Mouse (Mus musculus): ENCODE results near the gene Prl2c5.
A peak's percentile ranks its signal among the peaks of the same experiment; 100 is the strongest.
"Not testable (repeated sequence)": the region's sequence is repeated elsewhere in the genome, so short reads cannot be mapped to it uniquely, and the experiment has no call there.

The Prl2c5 gene

DNA sequence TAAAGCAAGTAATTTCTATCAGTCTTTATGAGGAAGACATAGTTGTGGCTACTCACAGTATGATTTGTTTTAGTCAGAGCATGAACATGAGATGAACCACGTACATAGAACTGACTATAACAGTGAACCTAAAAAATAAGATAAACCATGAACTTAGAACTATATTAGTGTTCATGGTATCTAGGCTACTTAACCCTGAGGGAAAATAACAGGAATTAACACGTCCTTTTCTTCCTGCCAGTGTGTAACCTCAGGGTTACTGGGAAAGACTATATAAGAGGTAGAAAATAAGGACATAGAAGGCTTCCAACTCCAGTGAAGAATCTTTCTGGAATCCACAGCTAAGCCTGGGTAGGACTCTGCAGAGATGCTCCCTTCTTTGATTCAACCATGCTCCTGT is at the start of gene Prl2c5:
Gene Prl2c5, plus strand, starts transcription at position 301 of the 400 bp plus-strand sequence.
- not testable (repeated sequence) for DNase-seq

- not testable (repeated sequence) for DNase-seq
Measured at GRCm38 (mm10) chr13:13162777-13163485, 19.6 kb upstream of the Prl2c5 start.

- DNase-seq: not testable (repeated sequence)
Measured at GRCm38 (mm10) chr13:13168631-13169030, 13.9 kb upstream of the Prl2c5 start.

DNA sequence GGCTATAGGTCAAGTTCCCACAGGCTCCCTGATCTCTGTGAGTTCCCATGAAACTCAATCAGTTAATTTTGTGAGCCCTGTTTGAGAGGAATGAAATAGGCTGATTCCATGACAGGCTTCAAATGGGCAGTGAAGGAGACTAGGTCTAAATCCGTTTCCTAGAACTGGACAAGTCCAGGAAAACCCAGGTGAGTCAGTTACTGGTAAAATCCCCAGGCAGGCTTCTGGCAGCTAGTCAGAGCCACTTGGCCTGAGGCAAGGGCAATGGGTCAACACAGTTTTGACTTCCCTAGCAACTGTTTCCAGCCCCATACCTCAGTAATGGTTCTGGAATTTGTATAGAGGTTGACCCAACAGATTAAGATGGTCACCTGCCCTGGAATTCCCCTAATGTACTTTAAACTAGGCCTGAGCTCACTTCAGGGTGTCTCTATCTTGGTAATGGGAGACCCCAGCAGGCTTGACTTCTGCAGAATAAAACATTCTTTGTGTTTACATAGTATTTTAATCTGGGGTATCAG is 8.8 kb upstream of the Prl2c5 start:
- DNase-seq: not testable (repeated sequence)

- not testable (repeated sequence) for DNase-seq
Measured at GRCm38 (mm10) chr13:13175736-13176135, 6.8 kb upstream of the Prl2c5 start.

DNA sequence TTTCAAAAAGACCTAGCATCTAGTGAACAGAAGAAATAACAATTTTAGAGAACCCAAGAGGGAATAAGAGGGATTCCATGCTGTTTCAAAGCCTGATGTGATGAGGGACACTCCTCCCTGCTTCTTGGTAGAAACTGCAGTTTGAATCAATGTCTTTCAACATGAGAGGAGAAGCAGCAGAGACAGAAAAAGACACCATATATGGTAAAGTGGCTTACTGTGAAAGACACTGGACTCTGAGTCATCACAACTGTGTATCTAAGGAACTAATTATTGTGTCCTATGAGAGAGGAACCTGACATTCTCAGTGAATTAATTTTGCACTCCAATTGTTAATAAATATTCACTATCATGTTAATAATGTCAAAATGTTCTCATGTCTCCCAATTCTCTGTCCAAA is 28.7 kb downstream of the Prl2c5 start:
- DNase-seq: not testable (repeated sequence)

- not testable (repeated sequence) for DNase-seq
Measured at GRCm38 (mm10) chr13:13216363-13216762, 33.8 kb downstream of the Prl2c5 start.

GRCm38 (mm10) chr13:13220231-13220630 is 37.7 kb downstream of the Prl2c5 start:
- not testable (repeated sequence) for DNase-seq

GRCm38 (mm10) chr13:13237456-13237855 is 54.9 kb downstream of the Prl2c5 start:
- DNase-seq: peak; percentile 25

Data from cerebellum, adult 8-10 months (tissue).